Mouse (Mus musculus) limb, embryonic 11.5 days (tissue): Measurements from ENCODE around the gene Cpt1a. TPM values are rescaled to one million over a fixed set of nuclear protein-coding genes. Genes with fewer than 3 reads are reported as not detected.

ENCODE experiments used
- ATAC-seq: fragments of 200-750 bp; cut with Nextera tagmentation; 2 replicates; pipeline ENCODE4 v1.8.0; 2017; ENCODE audit warnings: low read depth; ENCODE audit not compliant: insufficient number of reproducible peaks, low FRiP score, low TSS enrichment
- DNase-seq: peaks from one replicate; pipeline ENCODE4 v3.0.0-alpha.2; 2015; ENCODE audit warnings: low spot score
- H3K27ac ChIP-seq: fragments of 300-500 bp; sonication (generic); replicated peaks from 2 replicates; pipeline ENCODE4 v1.5.1; 2014; ENCODE audit warnings: low read depth, mild to moderate bottlenecking, low read length
- H3K27me3 ChIP-seq: fragments of 300-500 bp; sonication (generic); 2 replicates; pipeline ENCODE4 v1.6.1; 2014; ENCODE audit warnings: mild to moderate bottlenecking, low read length, mixed read lengths; ENCODE audit not compliant: control insufficient read depth, insufficient read depth
- H3K36me3 ChIP-seq: fragments of 300-500 bp; sonication (generic); 2 replicates; pipeline ENCODE4 v1.6.1; 2014; ENCODE audit warnings: mild to moderate bottlenecking, low read length, moderate library complexity, mixed read lengths; ENCODE audit not compliant: control insufficient read depth, insufficient read depth
- H3K4me1 ChIP-seq: fragments of 300-500 bp; sonication (generic); 2 replicates; pipeline ENCODE4 v1.6.1; 2014; ENCODE audit warnings: low read length, mixed read lengths; ENCODE audit not compliant: control insufficient read depth, insufficient read depth
- H3K4me2 ChIP-seq: fragments of 300-500 bp; sonication (generic); 2 replicates; pipeline ENCODE4 v1.6.1; 2014; ENCODE audit warnings: low read depth, mild to moderate bottlenecking, moderate library complexity; ENCODE audit not compliant: severe bottlenecking
- H3K4me3 ChIP-seq: fragments of 300-500 bp; sonication (generic); 2 replicates; pipeline ENCODE4 v1.5.1; 2014; ENCODE audit warnings: low read depth, low read length
- H3K9ac ChIP-seq: fragments of 300-500 bp; sonication (generic); 2 replicates; pipeline ENCODE4 v1.6.1; 2014; ENCODE audit warnings: mild to moderate bottlenecking, low read length
- H3K9me3 ChIP-seq: fragments of 300-500 bp; sonication (generic); 2 replicates; pipeline ENCODE4 v1.6.1; 2016; ENCODE audit warnings: low read length; ENCODE audit not compliant: control insufficient read depth
- WGBS: fragments of 180-500 bp; shearing (Covaris S2); extraction: QIAGEN DNeasy Blood & Tissue Kit; methylation state at CpG from one replicate; pipeline ENCODE4 v1.1.7; 2014; 5-methylcytosine and 5-hydroxymethylcytosine counted together
- polyA plus RNA-seq: library from polyadenylated mRNA; unstranded; fragments of >200 nt; fragmentation: Nextera tagmentation; extraction: Ambion mirVana; gene quantifications from 2 replicates; pipeline ENCODE4 v1.2.1, GENCODE M21; 2014

The Cpt1a gene
- polyA plus RNA-seq, 1 experiment from 2014 or later, result 10.8 TPM

GRCm38 (mm10) chr19:3323201-3323621, 1.1 kb downstream of the Cpt1a start:
- H3K27me3 ChIP-seq, result peaks cover 9% of the 10 kb centered on the region
- peak overlapping the region; percentile 53 for H3K4me3 ChIP-seq
- H3K9me3 ChIP-seq, result no peaks in the 10 kb centered on the region
- peak; percentile 80 for ATAC-seq
- 0 out of 2 replicates have a peak, but pooled peaks cover 5% of the 10 kb centered on the region for H3K4me1 ChIP-seq
- no peaks in the 10 kb centered on the region for H3K36me3 ChIP-seq
- no peak overlapping the region for H3K27ac ChIP-seq
- peak; percentile 84 for DNase-seq
- H3K4me2 ChIP-seq, result peak overlapping the region; percentile 83
- H3K9ac ChIP-seq, result peak overlapping the region; percentile 51
- 2% methylated on average over 47 of the region's 47 CpGs for WGBS

DNA sequence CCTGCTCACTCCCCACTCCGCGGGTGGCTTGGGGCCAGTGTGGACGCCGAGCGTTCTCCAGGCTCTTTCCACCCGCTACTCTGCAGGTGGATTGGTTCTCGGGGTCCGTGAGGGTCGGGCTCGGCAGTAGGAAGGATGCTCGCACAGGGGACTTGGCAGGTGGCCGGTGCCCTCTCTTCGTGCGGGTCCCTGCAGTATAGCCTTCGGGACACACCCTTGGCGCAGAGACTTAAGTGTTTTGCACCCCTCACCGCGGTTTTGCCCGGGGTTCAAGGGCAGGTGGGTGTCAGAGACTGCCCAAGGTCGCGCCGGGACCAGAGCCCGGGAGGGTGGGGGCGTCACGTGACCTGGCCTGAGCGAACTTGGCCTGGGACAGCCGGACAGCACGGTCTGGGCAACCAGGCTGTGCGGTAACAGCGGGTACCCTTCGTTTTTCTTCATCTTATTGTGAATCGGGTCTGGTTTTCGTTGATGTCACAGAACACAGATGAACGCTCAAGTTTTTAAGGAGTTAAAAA, 1.7 kb downstream of the Cpt1a start:
- DNase-seq (peak; percentile 57), ATAC-seq (peak; percentile 31; the same call in 1 of the 2 replicates)
- under 1% methylated on average over 34 of the region's 34 CpGs for WGBS
- H3K36me3 ChIP-seq, result no peaks in the 10 kb centered on the region
- peak overlapping the region; percentile 1; the same call in 1 of the 2 replicates for H3K9ac ChIP-seq
- H3K9me3 ChIP-seq, result no peaks in the 10 kb centered on the region
- peak overlapping the region; percentile 83 for H3K4me2 ChIP-seq
- peaks cover 9% of the 10 kb centered on the region for H3K27me3 ChIP-seq
- 0 out of 2 replicates have a peak, but pooled peaks cover 5% of the 10 kb centered on the region for H3K4me1 ChIP-seq
- H3K4me3 ChIP-seq, result peak overlapping the region; percentile 53
- H3K27ac ChIP-seq, result no peak overlapping the region

DNA sequence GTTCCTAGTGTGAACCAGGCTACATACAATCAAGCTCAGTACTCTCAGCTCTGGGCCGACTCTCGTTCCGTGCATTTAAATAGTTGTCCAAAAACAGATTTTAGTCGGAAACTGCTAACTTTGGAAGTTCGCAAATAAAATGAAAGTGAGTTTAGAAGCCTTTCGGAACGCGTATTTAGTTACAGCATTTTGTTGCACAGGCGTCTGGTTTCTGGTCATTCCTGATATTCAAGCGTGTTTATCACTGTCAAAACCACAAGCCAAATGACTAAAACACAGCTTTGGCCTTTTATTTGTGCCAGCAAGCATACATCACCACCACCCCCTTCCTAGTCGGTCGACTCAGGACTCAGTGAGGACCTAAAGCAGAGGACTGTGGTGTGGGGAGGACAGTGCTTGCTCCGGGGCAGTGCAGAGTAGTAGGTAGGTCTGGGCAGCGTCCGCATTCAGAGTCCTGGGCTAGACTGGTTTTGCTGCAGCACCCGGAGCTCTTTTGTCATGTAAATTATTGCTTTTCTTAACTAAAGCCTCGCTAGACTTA, 2.2 kb downstream of the Cpt1a start:
- H3K4me1 ChIP-seq, result 0 out of 2 replicates have a peak, but pooled peaks cover 5% of the 10 kb centered on the region
- H3K36me3 ChIP-seq, result no peaks in the 10 kb centered on the region
- H3K4me2 ChIP-seq, result peak overlapping the region; percentile 83
- DNase-seq (peak; percentile 48), ATAC-seq (no peak)
- H3K9me3 ChIP-seq, result no peaks in the 10 kb centered on the region
- H3K27ac ChIP-seq, result no peak overlapping the region
- peaks cover 9% of the 10 kb centered on the region for H3K27me3 ChIP-seq
- H3K4me3 ChIP-seq, result peak overlapping the region; percentile 53
- H3K9ac ChIP-seq, result no peak overlapping the region
- 3% methylated on average over 17 of the region's 17 CpGs for WGBS

GRCm38 (mm10) chr19:3324931-3325711, 3.0 kb downstream of the Cpt1a start:
- WGBS, result under 1% methylated on average over 59 of the region's 59 CpGs
- 0 out of 2 replicates have a peak, but pooled peaks cover 5% of the 10 kb centered on the region for H3K4me1 ChIP-seq

DNA sequence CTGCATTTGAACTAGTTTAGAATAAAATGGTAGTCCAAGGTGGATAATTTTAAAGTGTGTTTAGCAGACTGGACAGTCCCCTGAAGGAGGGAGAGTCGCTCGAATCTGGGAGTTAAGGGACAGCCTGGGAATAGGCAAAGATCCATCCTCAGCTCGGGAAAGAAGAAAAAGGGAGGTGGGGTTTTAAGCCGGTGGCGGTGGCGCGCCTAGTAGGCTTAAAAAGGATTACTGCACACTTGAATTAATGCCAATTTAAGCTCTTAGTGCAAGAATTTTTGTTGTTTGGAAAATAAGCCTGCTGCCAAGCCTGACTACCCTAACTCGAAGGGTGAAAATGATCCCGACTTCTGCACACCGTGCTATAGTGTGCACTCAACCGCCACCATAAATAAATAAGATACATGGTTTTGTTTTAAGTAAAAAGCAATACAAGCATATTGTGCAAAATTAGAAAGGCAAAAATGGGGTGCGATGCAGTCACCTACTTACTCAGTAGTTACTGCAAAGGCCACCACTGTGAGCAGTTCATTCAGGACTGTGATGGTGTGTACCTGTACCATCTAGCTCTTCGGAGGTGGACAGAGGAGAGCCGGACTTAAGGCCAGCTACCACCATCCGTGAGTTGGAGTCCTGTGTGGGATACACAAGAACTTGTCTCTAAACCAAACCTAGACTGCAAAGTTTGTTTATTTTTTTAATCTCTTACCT, 3.8 kb downstream of the Cpt1a start:
- WGBS, result 47% methylated on average over 15 of the region's 15 CpGs
- H3K9ac ChIP-seq, result peak overlapping the region; percentile 52
- H3K27me3 ChIP-seq, result peaks cover 9% of the 10 kb centered on the region
- H3K4me3 ChIP-seq, result no peak overlapping the region
- peak overlapping the region; percentile 68 for H3K27ac ChIP-seq
- H3K4me2 ChIP-seq, result peak overlapping the region; percentile 83
- no peak for ATAC-seq
- no peak for DNase-seq
- no peaks in the 10 kb centered on the region for H3K9me3 ChIP-seq
- 0 out of 2 replicates have a peak, but pooled peaks cover 5% of the 10 kb centered on the region for H3K4me1 ChIP-seq
- no peaks in the 10 kb centered on the region for H3K36me3 ChIP-seq

More at GRCm38 (mm10) chr19:3324931-3325711, 3.0 kb downstream of the Cpt1a start:
- peak overlapping the region; percentile 44 for H3K9ac ChIP-seq
- H3K4me3 ChIP-seq, result peak overlapping the region; percentile 53
- ATAC-seq (peak; percentile 67), DNase-seq (peak; percentile 94)
- H3K9me3 ChIP-seq, result no peaks in the 10 kb centered on the region
- H3K4me2 ChIP-seq, result peak overlapping the region; percentile 83
- peaks cover 9% of the 10 kb centered on the region for H3K27me3 ChIP-seq
- no peaks in the 10 kb centered on the region for H3K36me3 ChIP-seq
- H3K27ac ChIP-seq, result peak overlapping the region; percentile 68

DNA sequence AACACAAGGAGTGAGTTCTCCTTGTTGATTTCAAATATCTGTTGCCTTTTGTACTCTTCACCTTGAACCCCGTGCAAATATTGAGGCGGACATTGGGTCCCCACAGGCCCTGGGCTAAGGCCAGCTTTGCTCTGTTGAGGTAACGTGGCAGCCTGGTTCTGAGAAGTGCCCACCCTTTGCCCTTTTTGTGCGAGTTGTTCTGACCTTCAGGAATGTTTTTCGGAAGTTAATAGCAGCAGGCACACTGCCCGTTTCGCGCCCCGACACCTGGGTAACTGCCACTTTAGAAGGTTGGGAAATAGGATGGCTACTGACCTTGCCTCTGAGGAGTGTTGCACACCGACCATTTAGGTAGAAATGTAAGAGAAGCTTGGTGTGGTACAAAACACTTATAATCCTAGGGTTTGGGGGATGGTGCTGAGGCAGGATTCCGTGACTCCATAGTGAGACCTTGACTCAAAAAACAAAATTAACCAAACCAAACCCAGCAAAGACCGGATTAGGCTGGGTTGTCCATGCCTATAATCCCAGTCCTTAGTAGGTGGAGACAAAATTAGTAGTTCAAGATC, 4.4 kb downstream of the Cpt1a start:
- 82% methylated on average over 12 of the region's 12 CpGs for WGBS
- H3K9ac ChIP-seq, result no peak overlapping the region
- no peak for DNase-seq
- no peaks in the 10 kb centered on the region for H3K36me3 ChIP-seq
- no peak overlapping the region for H3K4me3 ChIP-seq
- no peak for ATAC-seq
- no peak overlapping the region for H3K4me2 ChIP-seq
- no peaks in the 10 kb centered on the region for H3K9me3 ChIP-seq
- no peak overlapping the region for H3K27ac ChIP-seq
- peaks cover 8% of the 10 kb centered on the region for H3K27me3 ChIP-seq
- H3K4me1 ChIP-seq, result 0 out of 2 replicates have a peak, but pooled peaks cover 5% of the 10 kb centered on the region

- no peaks in the 10 kb centered on the region for H3K36me3 ChIP-seq
- no peaks in the 10 kb centered on the region for H3K4me1 ChIP-seq
- no peak overlapping the region for H3K4me2 ChIP-seq
- H3K27ac ChIP-seq, result no peak overlapping the region
- H3K9me3 ChIP-seq, result no peaks in the 10 kb centered on the region
- no peaks in the 10 kb centered on the region for H3K27me3 ChIP-seq
- DNase-seq (no peak), ATAC-seq (no peak)
- WGBS, result 53% methylated on average over 6 of the region's 6 CpGs
- H3K4me3 ChIP-seq, result no peak overlapping the region
- H3K9ac ChIP-seq, result no peak overlapping the region
Measured at GRCm38 (mm10) chr19:3333247-3333646, 11.1 kb downstream of the Cpt1a start.
